Mouse (Mus musculus) erythroblast, embryonic 14.5 days (primary cell): ENCODE results near the gene Kcnn1.

Experiments
- GATA1 ChIP-seq: IDR thresholded peaks from 2 replicates; pipeline ENCODE4 v1.6.1; 2012; ENCODE audit warnings: low read length, inconsistent platforms, mixed read lengths
- TAL1 ChIP-seq: IDR thresholded peaks from 3 replicates; pipeline ENCODE4 v1.6.1; 2012; ENCODE audit warnings: low read length, inconsistent platforms, mixed read lengths

DNA sequence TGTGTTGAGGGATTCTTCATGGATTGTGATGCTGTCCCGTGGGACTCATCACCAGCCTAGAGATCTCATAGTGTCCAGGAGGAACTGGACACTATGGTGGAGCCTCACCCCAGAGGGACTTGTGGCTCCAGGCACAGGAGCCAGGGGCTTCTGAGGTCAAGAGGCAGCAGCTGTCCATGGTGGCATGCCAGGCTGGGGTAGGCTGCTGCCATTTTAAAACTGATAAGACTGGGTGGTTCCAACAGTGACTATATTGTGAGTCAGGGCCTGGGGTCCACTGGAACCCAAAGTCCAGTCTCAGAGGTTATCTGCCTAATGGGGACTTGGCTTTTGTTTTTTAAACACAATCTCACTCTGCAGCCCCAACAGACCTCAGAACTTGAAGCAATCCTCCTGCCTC is 61.2 kb downstream of the Kcnn1 start:
- TF ChIP-seq TAL1 = no peak
- TF ChIP-seq GATA1 = no peak
